Mouse (Mus musculus): Measurements from ENCODE around the gene Dennd1c.

The Dennd1c gene

DNA sequence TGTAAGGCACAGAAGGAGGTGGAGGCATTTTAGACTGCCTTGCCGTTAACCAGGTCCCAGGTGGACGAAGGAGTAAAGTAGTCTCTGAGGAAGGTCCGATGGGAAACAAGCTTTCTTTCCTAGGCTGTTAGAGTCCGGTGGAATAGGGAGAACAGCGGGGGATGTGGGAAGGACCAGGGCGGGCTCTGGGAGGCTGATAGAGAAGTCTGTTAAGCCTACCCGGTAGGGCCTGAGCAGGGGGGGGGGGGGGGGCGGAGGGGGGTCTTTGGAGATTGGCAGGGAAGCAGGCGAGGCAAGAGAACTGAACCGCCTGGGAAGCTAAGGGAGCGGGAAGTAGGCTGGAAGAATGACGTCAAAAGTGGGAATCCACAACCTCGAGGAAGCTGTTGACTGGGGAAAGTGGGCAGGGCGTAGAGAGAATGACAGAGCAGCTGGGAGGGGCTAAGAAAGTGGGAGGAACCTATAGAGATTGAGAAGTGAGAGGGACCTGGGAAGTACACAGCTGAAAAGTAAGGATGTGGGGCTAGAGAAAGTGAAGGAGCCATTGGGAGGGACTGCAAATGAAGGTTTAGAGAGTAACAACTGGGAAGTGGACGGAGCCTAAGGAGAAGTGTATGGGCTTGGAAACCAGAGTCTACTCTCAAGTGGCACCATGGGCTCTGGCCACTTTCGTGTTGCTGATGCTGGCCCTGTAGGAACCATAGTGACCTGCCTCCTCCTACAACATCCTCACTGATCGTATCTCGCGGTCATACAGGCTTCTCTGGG, 17.7 kb upstream of the Dennd1c start:
- WGBS = 2% methylated on average over 18 of the region's 19 CpGs

DNA sequence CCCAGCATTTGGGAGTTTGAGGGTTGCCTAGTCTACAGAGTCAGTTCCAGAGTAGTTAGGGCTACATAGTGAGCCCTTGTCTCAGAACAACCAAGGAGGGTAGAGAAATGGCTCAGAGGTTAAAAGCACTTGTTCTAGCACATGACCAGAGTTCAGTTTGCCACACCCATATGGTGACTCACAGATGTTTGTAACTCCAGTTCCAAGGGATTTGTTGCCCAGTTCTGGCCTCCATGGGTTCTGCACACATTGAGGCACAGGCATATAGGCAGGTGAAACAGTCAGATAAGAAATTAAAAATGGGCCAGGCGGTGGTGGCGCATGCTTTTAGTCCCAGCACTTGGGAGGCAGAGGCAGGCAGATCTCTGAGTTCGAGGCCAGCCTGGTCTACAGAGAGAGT, 15.9 kb upstream of the Dennd1c start:
- 100% methylated on average over 3 of the region's 3 CpGs for WGBS

- 1% methylated on average over 31 of the region's 31 CpGs for WGBS
These were observed 8.9 kb upstream of the Dennd1c start, which contains the start of gene Tubb4a for GRCm38 (mm10) chr17:57087049-57087832. Tubb4a (minus strand) TSS chr17:57087782.

DNA sequence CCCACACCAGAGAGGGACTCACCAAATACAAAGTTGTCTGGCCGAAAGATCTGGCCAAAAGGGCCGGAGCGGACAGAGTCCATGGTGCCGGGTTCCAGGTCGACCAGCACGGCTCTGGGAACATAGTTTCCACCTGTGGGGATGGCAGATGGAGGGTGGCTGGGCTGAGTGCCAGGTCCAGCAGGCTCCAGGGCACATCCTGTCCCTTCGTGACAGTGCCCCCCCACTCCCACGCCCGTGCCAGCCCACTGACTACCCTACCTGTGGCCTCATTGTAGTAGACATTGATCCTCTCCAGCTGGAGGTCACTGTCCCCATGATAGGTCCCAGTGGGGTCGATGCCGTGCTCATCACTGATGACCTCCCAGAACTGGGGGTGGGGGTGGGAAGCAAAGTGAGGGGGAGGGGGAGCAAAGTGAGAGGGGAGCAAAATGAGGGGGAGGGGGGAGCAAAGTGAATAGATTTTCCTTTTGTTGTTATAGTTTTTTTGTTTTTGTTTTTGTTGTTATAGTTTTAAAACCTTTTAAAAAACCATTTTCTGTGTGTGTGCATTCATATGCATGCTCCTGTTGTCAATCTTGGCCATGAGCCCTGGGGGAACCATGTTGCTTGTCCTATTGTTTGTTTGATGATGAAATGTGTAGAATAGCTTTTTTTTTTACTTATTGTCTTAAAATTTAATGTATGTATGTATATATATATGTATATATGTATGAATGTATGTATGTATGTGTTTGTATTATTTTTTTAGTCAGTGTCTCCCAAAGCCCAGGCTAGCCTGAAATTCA, 7.8 kb upstream of the Dennd1c start:
- 65% methylated on average over 11 of the region's 11 CpGs for WGBS

DNA sequence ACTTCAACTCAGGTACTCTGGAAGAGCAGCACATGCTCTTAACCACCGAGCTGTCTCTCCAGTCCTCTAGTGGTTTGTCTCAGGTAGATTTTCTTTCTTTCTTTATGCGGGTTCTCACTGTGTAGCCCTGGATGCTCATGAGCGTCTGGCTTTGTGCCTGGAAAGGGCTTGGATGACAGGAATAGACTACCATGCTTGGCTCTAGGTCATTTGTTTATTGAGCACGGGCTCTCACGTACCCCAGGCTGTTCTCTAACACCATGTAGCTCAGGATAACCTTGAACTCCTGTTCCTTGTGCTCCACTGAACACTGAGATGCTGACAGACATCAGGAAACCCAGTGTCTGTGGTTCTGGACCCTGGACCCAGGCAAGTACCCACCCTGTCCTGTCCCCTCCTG, 4.2 kb upstream of the Dennd1c start:
- WGBS = 42% methylated on average over 5 of the region's 5 CpGs

DNA sequence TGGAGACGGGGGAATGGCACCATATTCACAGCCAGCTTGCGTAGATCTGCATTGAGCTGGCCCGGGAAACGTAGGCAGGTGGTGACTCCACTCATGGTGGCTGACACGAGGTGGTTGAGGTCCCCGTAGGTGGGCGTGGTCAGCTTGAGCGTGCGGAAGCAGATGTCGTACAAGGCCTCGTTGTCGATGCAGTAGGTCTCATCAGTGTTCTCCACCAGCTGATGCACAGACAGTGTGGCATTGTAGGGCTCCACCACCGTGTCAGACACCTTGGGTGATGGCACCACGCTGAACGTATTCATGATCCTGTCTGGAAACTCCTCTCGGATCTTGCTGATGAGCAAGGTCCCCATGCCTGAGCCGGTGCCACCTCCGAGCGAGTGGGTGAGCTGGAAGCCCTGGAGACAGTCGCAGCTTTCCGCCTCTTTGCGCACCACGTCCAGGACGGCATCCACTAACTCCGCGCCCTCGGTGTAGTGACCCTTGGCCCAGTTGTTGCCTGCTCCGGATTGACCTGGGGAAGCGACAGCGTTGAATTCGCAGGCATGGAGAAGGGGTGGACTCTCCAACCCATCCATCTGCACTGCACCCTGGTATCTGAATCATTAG, 3.0 kb upstream of the Dennd1c start:
- 84% methylated on average over 31 of the region's 31 CpGs for WGBS

DNA sequence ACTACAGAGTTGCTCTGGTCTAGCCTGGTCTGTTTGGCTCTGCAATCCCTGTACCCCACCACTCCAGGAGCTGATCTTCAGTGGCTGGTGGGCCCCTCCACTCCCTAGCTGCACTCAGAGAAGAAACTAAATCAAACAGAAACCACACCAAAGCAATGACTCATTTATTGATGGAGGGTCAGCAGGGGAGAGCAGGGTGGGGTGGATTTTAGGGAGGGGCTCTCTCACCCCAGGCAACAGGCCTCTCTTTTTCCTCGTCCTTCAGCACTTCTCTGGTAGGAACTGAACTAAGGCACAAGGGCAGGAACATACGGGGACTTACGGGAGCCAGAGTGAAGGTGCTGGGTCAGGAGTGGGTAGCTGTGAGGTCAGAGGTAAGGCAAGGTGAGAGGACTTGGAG, 1.6 kb upstream of the Dennd1c start:
- WGBS = 81% methylated on average over 3 of the region's 3 CpGs

GRCm38 (mm10) chr17:57076916-57077315, 1.4 kb downstream of the Dennd1c start:
- 73% methylated on average over 3 of the region's 3 CpGs for WGBS

- WGBS = 22% methylated on average over 11 of the region's 11 CpGs
These were observed 7.6 kb downstream of the Dennd1c start for GRCm38 (mm10) chr17:57070699-57071098.

GRCm38 (mm10) chr17:57070272-57070671, 8.0 kb downstream of the Dennd1c start:
- WGBS = 43% methylated on average over 9 of the region's 9 CpGs

GRCm38 (mm10) chr17:57066908-57067307, 11.4 kb downstream of the Dennd1c start:
- WGBS = 75% methylated on average over 5 of the region's 5 CpGs

GRCm38 (mm10) chr17:57063031-57063430, 15.3 kb downstream of the Dennd1c start:
- 49% methylated on average over 8 of the region's 8 CpGs for WGBS

DNA sequence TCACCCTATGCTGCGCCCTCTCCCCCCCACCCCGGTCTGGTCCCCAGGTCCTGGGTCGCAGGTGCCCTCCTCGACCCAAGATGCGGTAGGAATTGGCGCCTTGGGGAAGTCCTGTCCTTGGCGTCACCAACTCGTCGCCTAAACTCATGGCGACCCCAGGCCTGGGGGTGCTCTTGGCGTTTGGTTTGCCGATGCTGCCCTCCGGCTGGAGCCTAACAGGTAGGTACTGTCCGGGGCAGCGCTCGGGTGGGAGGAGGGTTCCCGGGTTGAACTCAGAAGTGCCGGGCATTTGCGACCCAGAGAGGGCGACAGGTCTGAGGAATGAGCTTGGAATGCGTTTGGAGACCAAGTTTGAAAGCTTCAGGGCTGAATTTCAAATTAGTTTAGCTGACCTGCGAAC, 15.8 kb downstream of the Dennd1c start:
- 6% methylated on average over 22 of the region's 22 CpGs for WGBS

GRCm38 (mm10) chr17:57062011-57062521, 16.2 kb downstream of the Dennd1c start:
- 2% methylated on average over 39 of the region's 39 CpGs for WGBS

DNA sequence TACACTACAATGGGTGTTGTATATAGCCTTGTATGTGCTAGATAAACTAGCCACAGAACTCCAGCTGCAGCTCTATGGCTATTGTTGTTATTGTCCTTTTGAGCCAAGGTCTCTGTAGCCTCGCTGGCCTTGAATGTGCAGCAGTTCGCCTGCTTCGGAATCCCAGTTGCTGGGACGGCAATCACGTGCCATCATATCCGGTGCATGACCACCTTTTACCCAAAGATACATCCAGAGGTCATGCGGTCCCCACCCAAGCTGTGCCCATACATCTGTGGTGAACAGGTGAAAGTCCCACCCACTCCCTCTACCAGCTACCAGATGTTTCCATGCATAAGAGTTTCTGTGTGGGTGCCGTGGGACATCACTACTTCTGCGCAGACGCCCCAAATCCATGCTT, 17.2 kb downstream of the Dennd1c start:
- 40% methylated on average over 10 of the region's 10 CpGs for WGBS

DNA sequence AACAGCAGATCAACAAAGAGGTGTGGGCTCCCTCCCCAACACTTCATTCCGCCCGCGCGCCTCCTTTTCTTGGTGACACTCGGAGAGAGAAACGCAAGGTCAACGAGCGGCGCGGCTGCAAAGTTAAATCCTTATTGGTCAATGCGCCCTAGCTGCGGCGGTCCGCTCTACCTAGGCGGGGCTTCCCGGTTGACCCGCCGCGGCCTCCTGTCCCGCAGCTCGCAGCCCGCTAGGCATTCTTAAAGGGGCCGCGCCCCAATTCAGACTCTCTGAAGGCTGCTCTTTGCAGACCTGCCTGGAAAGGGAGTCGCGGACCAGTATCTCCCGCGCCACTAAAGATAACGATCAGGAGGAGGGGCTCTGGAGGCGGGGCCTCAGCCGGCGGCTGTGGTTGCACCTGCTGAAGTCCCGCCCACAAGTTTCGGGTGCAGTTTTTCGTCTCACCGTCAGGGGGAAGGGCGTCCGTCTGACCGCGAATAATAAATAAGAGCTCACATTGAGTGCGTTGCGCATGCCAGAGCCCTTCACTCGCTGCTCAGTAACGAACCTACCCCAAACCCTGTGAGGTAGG, 18.0 kb downstream of the Dennd1c start:
- under 1% methylated on average over 44 of the region's 44 CpGs for WGBS

DNA sequence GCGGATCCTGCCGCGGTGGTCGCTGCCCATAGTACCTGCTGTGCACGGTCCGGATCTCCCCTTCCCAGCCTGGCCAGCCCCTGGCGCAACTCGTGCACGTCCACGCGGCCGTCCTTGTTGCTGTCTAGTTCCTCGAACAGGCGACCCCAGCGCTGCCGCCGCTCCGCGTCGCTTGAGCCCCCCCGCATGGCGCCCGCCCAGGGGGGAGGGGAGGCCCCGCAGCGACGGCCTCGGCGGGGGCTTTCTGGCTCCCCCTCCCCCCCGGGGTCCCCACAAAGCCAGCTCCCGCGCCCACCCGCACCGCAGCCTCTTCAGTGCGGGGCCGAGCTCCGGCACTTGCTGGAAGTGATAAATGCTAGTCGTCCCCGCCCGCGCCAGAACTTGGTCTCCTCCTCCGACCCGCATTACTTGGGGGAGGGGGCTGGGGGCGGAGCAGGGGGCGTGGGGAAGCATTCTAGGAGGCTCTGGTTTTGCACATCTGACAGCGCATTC, 18.8 kb downstream of the Dennd1c start, which contains the start of gene Slc25a23:
Gene Slc25a23 (minus strand): TSS at position 378 of the 492 bp plus-strand sequence.
- WGBS = under 1% methylated on average over 45 of the region's 45 CpGs

DNA sequence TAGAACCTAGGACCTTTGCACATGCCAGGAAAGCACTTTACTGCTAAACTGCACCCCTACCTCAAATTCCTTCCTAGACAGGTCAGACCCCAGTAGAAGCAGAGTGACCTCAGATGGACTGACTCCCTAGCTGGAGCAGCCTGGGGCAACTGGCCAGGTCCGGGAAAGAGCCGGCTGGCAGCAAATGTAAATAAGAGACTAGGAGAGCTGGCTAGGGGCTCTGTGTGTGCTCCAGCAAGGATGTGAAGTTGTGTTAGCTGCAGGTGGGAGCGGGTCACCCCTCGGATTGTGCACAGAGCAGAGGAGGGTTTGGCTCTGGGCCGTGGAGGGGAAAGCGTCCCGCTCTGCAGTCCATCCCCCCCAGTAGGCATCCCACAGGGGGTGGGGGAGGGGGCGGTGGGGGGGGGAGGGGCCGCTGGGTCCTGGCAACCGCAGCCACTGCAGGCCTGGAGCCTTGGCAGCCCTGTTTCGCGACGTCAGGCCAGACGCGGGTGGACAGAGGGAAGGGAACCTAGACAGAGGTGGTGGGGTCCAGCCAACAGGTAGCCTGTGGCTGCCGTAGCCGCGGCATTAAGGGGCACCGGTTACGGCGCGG, 19.3 kb downstream of the Dennd1c start, which contains the start of gene Crb3:
Gene Crb3 (plus strand): TSS at position 215 of the 595 bp plus-strand sequence.
- WGBS = under 1% methylated on average over 19 of the region's 22 CpGs

- 94% methylated on average over 3 of the region's 3 CpGs for WGBS
These were observed 22.1 kb downstream of the Dennd1c start for GRCm38 (mm10) chr17:57056246-57056645.

DNA sequence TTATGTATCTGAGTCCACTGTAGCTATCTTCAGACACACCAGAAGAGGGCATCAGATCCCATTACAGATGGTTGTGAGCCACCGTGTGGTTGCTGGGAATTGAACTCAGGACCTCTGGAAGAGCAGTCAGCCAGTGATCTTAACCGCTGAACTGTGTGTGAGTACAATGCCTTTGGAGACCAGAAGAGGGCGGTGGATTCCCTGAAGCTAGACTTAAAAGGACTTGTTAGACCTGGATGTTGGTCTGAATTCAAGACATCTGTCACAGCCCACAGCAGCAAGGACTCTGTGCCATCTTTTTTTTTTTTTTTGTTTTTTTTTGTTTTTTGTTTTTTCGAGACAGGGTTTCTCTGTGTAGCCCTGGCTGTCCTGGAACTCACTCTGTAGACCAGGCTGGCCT, 26.6 kb downstream of the Dennd1c start:
- 71% methylated on average over 4 of the region's 4 CpGs for WGBS

All from cerebral cortex, adult 2 months (tissue).